Mouse (Mus musculus): Measurements from ENCODE around the gene Nudt16l1.

Gene Nudt16l1

DNA sequence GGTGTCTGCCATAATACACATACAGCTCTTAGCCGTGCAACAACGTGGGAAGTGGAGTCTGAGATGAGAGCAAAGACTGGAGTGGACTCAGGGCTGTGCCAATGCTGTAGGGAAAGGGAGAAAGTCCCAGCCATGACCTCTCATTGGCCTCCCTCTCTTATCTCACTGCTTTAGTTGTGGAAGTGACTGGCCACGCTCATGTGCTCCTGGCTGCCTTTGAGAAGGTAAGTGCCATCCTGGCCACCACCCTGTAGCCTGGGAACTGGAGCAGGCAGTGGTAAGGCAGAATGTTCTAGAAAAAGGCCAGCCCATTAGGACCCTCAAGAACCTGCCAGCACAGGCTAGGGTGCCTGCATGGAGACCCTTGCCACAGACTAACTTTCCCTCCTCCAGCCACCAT lies 22.6 kb upstream of the Nudt16l1 start:
- no peak for DNase-seq

DNA sequence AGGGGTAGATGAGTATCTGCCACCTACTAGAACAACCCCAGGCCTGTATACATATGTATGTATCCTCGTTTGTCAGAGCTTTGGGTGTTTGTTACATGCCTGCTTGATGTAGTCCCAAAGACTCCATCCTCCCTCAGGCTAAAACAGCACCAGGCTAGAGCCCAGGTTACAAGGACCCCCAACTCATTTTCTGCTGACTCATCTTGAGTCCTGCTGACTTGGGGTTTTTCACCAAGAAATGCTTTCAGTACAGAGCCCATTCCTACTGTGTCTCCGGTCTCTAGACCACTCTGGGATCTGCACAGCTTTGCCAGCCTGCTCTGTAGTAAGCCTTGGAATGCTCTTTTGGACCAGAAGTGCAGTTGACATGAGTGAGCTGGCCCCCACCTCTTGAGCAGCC lies 22.0 kb upstream of the Nudt16l1 start:
- no peak for DNase-seq

DNA sequence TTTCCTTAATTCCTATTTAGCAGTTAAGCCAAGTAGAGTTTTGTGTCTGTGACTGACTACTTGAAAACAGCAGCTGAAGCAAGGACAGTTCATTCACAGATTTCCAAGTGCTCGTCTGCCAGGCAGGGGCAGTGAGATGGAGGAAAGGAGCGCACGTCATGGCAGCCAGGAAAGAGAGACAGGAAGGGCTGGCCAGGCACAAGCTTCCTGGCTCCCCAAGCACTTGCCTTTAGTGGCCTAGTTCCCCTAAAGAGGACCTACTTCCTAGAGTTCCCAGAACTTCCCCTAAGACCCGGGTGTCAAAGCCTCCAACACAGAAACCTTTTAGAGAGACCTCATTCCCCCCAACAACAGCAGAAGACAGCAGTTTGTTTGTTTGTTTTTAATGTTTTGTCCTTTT lies 18.0 kb upstream of the Nudt16l1 start:
- no peak for DNase-seq

DNA sequence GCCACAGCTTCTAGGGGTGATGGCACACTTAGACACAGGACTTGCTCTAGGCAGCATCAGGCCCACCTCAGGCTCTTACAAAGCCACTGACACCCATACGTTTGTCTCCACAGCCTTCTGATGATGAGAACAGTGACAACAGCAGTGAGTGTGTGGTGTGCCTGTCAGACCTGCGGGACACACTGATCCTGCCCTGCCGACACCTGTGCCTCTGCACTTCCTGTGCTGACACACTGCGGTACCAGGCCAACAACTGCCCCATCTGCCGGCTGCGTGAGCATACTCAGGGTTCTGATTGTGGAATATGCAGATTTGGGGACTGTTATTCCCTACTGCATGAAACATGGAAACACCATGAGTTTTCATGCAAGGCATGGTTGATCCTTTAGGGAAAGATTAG lies 16.1 kb upstream of the Nudt16l1 start:
- no peak for DNase-seq

DNA sequence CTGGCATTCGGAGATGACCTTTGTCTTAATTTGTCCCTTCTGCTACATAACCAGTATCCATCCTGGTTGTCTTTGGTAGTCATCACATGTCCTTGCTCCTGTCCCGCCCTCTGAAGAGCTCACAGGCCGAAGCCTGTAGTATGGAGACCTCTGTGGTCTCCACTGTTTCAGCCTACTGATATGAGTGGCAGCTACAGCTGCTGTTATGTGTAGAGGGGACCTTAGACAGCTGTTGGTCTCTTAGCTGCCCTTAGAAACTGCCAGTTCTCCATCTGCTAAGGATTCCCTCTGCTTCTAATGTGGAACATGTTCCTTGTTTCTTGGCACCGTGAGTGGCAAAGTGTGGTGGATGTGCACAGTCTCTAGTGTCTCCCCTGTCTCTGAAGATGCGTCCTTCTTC lies 14.6 kb upstream of the Nudt16l1 start:
- DNase-seq, result no peak

DNA sequence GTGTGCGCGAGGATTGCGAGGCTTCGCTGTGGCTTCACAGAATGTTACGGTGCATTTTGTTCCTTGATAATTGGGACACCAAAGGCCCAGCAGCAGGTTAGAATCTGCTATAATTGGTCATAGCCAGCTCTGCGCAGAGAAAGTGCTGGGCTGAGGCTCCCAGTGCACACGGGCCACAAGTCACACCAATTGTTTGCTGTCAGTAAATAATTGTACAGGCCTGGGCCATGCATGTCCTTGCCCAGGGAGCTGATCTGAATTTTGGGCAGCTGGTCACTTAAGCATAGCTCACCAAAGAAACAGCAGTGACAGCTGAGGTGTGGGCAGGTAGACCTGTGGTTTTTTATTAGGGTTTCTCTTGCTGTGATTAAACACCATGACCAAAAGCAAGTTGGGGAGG lies 10.6 kb upstream of the Nudt16l1 start:
- no peak for DNase-seq

DNA sequence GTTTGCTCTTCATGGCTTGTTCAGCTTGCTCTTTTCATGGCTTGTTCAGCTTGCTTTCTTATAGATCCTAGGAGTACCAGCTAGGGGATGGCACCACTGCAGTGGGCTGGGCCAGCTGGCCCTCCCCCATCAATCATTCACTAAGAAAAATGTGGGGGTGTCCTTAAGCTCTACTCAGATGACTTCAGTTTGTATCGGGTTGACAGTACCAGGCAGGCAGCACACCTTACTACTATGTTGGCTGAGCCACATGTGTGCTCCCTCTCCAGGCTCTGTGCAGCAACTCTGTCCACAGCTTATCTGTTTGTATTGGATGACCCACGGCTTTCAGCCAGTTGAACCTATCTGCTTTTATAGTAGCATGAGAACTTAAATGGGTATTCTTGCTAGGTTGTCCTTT lies 10.1 kb upstream of the Nudt16l1 start:
- no peak for DNase-seq

DNA sequence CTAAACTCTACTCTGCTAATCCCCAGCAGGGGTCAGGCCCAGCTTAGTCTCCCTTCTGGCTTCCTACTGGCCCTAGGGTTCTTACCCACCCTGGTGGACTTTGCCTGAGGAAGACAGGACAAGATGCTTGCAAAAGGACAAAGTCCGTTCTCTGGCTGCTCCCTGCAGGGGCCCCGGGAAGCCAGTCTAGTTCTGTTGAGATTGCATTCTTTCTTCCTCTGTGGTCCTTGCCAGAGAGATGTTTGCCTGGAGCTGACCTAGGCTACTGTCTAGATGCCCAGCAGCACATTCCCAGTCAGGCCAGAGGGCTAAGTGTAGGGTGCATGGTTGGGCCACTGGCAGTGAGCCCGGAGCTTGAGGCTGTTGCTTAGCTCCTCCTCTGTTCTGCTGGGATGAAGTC lies 6.1 kb upstream of the Nudt16l1 start:
- DNase-seq, result peak; percentile 80

DNA sequence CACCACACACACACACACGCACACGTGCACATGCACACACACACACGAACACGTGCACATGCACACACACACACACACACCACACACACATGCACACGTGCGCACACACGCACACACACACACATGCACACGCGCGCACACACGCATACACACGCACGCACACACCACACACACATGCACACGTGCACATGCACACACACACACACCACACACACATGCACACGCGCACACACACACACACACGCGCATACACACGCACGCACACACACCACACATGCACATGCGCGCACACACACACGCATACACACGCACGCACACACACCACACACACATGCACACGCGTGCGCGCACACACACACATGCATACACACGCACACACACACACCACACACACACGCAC lies 3.1 kb upstream of the Nudt16l1 start:
- DNase-seq, result no peak

DNA sequence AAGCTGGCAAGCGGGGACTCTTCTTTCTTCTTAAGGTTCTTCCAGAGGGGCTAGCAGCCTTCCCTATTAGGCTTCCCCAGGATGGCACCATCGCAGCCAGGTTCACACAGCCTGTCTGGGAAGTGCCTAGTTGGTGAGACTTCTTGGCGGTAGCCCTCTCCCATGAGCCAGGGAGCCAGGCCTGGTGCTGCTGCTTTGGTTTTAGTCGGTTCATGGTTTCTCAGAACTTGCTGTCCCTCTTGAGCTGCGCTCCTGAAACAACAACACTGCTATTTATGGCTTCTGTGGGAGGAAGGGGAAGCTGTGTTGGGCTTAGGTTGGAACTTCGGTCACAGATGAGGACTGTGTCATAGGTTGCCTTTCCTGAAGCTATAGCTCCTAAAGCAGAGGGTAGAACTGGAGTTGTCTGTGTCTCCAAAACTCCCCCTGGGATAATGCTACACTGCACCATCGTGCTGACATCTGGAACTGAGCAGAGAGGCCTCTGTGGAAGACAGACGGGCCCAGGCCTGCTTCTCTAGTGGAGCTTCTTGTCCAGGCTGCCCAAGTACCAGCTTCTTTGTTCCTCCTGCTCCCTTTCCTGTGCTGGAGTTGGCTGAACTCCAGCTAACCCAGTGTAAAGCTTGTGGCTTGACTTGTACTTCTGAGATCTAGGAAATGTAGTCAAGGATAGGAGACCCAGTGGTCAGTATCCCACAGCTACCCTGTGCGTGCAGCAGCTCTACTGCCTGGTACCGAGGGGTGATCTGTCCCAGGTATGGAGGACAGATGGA lies 2.4 kb upstream of the Nudt16l1 start:
- DNase-seq, result no peak

DNA sequence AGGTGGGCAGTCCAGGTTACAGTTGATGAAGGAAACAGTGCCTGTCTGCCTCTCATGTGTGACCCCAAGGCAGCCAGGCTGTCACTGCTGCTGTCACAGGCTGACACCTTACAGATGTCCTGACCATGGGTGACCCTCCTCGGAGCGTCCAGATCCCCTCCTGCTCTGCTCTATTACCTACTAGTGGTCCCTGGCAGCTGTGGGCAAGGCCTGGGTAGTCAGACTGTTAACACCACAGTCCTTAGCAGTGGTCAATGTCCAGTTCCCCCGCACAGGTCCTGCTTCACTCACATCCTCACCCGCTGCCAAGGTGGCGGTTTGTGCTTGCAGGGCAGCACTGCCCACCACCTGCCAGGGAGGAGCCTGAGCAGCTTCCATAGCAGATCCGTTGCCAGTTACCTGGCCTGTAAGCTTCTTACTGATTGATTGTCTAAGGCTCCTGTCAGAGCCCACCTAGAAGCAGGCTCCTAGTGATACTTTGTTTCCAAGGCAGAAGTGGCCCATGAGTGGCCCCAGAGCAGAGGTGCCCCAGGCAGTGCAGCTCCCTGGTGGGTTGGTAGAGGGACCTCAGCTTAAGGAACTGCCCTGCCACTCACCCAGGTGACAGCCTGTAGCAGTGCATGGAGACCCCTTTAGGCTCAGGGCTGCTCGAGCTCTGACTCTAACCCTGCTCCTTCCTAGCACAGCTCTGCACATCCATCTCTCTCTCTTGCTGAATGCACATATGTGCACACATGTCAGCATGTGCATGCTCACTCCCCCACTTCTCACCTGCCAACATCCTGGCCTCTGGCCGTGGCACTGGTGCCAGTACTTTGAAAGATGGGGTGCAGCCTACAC lies 990 bp upstream of the Nudt16l1 start:
- no peak for DNase-seq

DNA sequence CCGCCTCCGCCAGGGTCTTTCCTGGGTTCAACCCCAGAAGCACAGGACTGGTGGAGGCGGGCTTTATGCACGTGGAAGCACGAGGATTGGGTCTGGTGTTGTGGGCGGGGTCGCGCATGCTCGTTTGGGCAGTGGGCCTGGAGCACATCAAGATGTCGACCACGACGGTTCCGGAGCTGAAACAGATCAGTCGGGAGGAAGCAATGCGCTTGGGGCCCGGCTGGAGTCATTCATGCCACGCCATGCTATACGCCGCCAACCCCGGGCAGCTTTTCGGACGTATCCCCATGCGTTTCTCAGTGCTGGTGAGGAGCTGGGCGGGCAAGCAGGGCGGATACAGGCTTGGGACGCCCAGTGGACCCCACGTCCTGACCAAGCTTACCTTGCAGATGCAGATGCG lies 428 bp downstream of the Nudt16l1 start:
- peak; percentile 96 for DNase-seq

DNA sequence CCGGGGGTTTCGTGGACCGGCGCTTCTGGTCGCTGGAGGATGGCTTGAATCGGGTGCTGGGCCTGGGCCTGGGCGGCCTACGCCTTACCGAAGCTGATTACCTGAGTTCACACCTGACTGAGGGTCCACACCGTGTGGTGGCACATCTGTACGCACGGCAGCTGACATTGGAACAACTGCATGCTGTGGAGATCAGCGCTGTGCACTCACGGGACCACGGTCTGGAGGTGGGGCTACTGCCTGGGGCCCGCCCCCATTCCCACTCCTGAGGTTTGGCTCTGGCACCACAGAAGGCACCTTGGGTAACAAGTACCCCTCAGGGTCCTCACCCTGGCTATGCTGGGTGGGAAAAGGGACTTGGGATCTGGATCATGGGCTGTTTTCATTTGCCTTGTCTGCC lies 851 bp downstream of the Nudt16l1 start:
- peak; percentile 64 for DNase-seq

DNA sequence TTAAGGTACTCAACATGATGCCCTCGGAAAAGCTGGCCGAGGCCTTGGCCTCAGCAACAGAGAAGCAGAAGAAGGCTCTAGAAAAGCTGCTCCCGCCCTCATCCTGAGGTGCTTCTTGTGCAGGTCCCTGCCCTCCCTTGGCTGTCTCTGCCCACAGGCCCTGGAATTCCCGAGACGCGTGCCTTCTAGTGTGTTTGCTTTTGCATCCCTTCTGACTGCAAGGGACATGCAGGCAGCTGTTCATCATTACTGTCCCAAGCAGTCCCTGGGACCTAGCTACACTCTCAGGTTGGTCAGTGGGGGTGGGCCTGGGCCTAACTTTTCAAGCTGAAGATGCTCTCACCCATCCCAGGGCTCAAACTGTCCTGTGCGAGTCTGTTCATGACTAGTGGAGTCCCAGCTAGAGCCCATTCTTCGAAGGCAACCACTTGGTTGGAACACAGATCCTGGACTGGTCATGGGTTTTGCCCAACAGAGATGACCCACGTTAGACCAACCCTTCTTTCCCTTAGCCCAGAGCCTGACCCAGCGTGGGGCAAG lies 1.8 kb downstream of the Nudt16l1 start:
- no peak for DNase-seq

DNA sequence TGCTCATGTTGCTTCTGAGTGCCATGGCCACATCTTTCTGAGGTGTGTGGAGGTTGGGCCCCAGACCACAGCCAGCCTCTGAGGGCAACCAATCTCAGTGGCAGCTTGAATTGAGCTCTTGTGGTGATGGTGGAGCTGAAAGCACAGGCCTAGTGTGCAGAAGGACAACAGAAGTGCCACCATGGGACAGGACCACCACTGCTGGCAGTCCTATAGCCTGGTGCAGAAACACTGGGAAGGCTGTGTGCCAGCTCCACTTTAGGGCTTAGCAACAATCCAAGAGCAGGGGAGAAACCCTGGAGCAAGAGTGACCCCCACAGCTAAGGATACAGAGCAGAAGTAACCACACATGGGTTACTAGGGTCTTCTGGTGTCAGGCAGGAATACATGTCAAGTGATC lies 2.5 kb downstream of the Nudt16l1 start:
- no peak for DNase-seq

DNA sequence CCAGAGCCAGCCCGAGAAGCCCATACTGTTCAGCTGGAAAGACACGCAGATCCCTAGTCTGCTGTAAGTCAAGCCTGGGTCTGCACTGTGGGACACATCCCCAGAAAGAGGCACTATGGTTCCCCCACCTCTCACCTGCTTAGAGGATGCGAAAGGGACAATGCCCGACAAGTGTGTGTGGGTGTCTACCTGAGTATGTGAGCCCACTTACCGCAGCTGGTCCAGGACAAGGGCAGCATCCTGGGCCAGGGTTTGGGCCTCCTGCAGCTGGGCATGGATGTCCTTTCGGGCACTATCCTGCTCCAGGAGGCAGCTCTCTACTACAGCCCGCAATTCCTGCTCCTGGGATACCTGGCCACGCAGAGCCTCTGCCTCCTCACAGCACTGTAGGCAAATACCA lies 4.3 kb downstream of the Nudt16l1 start:
- no peak for DNase-seq

DNA sequence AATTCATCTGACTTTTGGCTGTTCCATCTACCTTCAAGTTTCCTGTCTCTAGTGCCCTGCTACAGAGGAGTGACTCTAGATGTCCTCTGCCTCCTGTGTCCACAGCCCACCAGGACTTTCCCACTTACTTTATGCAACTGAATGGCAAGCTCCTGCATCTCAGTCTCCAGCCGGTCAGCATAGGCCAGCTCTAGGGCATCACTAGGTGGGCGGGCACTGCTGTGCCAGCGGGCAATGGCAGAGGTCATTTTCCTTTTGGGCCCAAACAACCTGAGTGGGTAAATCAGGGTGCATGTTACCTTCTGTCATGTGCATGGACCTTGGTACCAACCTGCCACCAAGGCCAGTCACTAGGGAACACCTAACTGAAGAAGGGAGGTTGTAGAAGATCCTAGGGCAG lies 4.9 kb downstream of the Nudt16l1 start:
- no peak for DNase-seq

DNA sequence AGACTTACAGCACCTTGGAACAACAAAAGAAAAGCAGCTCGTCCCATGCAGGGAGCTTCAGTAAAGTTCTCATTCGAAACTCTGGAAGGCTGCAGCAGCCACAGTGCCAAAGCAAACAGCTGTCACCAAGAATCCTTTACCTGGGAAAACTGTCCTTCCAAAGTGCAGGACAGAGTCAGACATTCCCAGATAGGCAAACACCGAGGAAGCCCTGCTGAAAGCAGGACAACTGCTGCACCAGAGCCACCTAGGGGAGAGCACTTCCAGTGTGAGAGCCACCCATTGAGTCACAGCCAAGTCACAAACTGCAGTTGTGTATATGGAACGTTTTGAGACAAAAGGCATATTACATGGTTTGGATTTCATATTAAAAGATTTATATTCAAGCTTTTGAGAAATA lies 6.9 kb downstream of the Nudt16l1 start:
- no peak for DNase-seq

DNA sequence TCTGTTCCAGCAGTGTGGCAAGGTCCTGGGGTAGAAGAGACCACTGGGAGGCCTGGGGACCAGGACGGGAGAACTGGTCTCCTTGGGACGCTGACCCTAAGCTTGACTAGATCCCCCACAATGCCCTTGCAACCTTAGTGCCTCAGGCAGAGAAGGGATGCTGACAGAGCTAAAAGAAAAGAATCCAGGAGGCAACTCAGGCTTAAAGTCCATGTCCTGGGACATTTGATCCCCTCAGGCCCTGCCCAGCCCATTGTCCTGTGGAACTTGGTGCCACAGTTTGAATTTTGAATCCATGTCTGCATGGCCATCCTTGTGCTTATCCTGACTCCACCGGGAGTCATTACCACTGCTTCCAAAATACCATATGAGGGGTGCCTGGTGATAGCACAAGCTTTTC lies 7.6 kb downstream of the Nudt16l1 start:
- peak; percentile 33 for DNase-seq

DNA sequence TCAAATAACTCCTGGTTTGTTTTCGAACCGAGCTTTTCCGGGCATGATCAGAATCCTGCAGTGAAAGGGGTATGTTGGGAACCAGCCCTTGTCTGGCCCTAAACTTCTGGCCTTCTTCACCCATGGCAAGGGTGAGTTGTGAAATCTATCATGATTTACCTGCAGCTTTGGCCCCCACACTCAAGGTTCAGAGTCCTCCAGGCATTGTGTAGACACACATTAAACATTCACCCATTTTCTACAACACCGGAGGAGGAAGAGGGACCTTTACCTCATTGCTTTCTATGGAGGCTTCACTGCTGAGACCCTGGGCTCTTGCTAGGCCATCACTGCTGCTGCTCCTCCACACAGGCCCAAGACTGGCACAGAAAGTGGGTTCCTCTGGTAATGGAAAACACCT lies 8.8 kb downstream of the Nudt16l1 start:
- no peak for DNase-seq

DNA sequence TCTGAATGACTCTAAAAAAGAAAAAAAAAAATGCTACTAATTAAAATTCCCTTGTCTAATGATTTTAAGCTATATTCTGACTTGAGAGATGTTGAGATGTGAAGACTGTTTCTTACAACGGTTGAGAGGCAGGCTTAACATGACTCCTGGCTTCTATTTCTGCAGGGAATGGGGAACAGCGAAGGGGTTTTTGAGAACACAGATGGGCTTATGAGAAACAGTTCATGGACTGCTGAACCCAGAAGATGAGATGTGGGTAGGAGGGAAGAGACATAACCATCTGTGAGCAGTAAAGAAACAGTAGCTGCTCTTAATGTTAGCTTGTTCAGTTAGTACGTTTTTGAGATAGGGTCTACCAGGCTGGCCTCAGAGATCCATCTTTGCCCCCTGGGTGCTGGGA lies 18.0 kb downstream of the Nudt16l1 start:
- DNase-seq, result no peak

DNA sequence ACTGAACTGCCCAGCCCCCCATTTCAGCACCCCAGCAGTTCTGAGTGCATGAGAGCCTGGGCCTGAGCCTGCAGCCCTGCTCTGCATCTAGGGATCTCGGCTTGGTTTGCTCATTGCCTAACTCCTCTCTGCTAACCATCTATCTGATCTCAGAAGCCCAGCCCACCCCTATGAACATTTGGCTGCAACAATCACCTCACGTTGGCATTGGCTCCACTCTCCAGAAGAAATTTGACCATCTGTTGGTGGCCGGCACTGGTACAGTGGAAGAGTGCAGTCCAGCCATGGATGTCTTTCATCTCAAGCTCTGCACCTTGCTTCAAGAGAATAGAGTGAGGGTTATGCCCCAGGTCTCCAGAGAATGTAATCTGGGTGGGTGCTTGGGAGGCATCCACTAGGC lies 18.9 kb downstream of the Nudt16l1 start:
- no peak for DNase-seq

DNA sequence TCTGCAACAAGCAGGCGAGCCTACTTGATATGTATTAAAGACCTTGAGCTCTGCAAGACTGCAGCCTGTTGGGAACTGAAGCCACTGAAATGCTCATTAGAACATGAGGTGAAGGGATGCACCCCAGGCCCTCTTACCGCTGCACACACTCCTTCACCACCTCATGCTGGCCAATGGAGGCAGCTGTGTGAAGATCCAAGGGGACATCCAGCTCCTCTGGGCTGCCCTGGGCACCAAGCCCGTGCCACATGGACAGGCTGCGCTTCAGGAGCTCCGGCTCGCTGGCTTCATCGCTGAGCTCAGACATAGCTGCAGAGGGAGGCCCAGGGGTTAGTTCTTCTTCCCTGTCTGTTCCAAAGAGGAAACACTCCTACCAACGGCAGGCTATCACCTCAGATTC lies 21.7 kb downstream of the Nudt16l1 start:
- DNase-seq, result no peak

DNA sequence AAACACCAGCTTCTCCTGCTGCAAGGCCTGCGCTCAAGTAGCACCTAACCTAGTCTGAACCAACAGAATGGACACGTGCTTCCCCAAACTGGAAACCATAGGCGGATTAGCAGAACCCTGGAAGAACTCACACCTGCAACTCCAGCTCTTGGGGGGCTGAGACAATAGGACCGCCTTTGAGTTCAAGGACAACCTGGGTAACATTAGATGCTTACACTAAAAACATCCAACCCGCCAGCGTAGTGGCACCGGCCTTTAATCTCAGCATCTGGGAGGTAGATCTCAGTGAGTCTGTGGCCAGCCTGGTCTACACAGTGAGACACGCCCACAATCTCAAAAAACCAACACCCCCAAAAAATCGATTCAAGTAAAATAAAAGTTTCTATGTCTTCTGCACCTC lies 24.8 kb downstream of the Nudt16l1 start:
- no peak for DNase-seq
